Mouse (Mus musculus) lung, postnatal 0 days (tissue): ENCODE results near the gene Mapk10. TPM values are rescaled to one million over a fixed set of nuclear protein-coding genes. Genes with fewer than 3 reads are reported as not detected.

ENCODE experiments used
- ATAC-seq: fragments of 200-750 bp; cut with Nextera tagmentation; 2 replicates; pipeline ENCODE4 v1.8.0; 2017; ENCODE audit warnings: moderate library complexity
- DNase-seq: peaks from one replicate; pipeline ENCODE4 v3.0.0-alpha.2; 2016; ENCODE audit warnings: low spot score
- H3K27ac ChIP-seq: fragments of 300-500 bp; sonication (generic); 2 replicates; pipeline ENCODE4 v1.5.1; 2014; ENCODE audit warnings: antibody characterized with exemption, mild to moderate bottlenecking, low read length, mixed read lengths
- H3K27me3 ChIP-seq: fragments of 300-500 bp; sonication (generic); replicated peaks from 2 replicates; pipeline ENCODE4 v1.6.1; 2014; ENCODE audit warnings: low read length, mixed read lengths; ENCODE audit not compliant: insufficient read depth
- H3K36me3 ChIP-seq: fragments of 300-500 bp; sonication (generic); 2 replicates; pipeline ENCODE4 v1.6.1; 2014; ENCODE audit warnings: low read length, mixed read lengths; ENCODE audit not compliant: insufficient read depth
- H3K4me1 ChIP-seq: fragments of 300-500 bp; sonication (generic); 2 replicates; pipeline ENCODE4 v1.6.1; 2014; ENCODE audit warnings: antibody characterized with exemption, low read depth, low read length, mixed read lengths; ENCODE audit not compliant: insufficient read depth
- H3K4me2 ChIP-seq: fragments of 300-500 bp; sonication (generic); replicated peaks from 2 replicates; pipeline ENCODE4 v1.6.1; 2014; ENCODE audit warnings: low read depth, mild to moderate bottlenecking, low read length, moderate library complexity, mixed read lengths
- H3K4me3 ChIP-seq: fragments of 300-500 bp; sonication (generic); 2 replicates; pipeline ENCODE4 v1.5.1; 2014; ENCODE audit warnings: low read depth, low read length
- H3K9ac ChIP-seq: fragments of 300-500 bp; sonication (generic); replicated peaks from 2 replicates; pipeline ENCODE4 v1.6.1; 2014; ENCODE audit warnings: low read depth, mild to moderate bottlenecking
- H3K9me3 ChIP-seq: fragments of 300-500 bp; sonication (generic); 2 replicates; pipeline ENCODE4 v1.6.1; 2016; ENCODE audit warnings: low read length, mixed read lengths
- CTCF ChIP-seq: IDR thresholded peaks from 2 replicates; pipeline ENCODE4 v1.5.1; 2016; ENCODE audit warnings: antibody characterized with exemption, mild to moderate bottlenecking
- EP300 ChIP-seq: IDR thresholded peaks from 2 replicates; pipeline ENCODE4 v1.6.1; 2016; ENCODE audit warnings: antibody characterized with exemption, mild to moderate bottlenecking, control low read depth
- WGBS: fragments of 180-500 bp; shearing (Covaris S2); extraction: QIAGEN DNeasy Blood & Tissue Kit; methylation state at CpG from one replicate; pipeline ENCODE4 v1.1.7; 2014; 5-methylcytosine and 5-hydroxymethylcytosine counted together
- polyA plus RNA-seq: library from polyadenylated mRNA; unstranded; fragments of >200 nt; fragmentation: Nextera tagmentation; extraction: Ambion mirVana; gene quantifications from 2 replicates; pipeline ENCODE4 v1.2.1, GENCODE M21; 2015

Mapk10 gene
- 0.66 and 1.0 TPM in 2 replicates for polyA plus RNA-seq

- TF ChIP-seq CTCF (no peak), EP300 (no peak)
- DNase-seq (peak; percentile 88), ATAC-seq (peak; percentile 84)
- Histone ChIP-seq H3K4me3 (no peak within 1 kb of the TSS), H3K4me1 (no peaks in the 10 kb centered on the region), H3K9ac (no peak within 1 kb of the TSS), H3K27ac (no peak within 1 kb of the TSS), H3K9me3 (no peaks in the 10 kb centered on the region), H3K36me3 (no peaks in the 10 kb centered on the region), H3K27me3 (no peaks in the 10 kb centered on the region), H3K4me2 (0 out of 2 replicates have a peak within 1 kb of the TSS, but pooled peaks have one; percentile 11)
- 14% methylated on average over 12 of the region's 16 CpGs for WGBS
Measured at GRCm38 (mm10) chr5:103211101-103211848, at the start of gene Mapk10. Gene Mapk10, minus strand, starts transcription at chr5:103211334.

- Histone ChIP-seq H3K9ac (no peak overlapping the region), H3K36me3 (no peaks in the 10 kb centered on the region), H3K4me3 (no peak overlapping the region), H3K27ac (no peak overlapping the region), H3K4me2 (no peak overlapping the region), H3K9me3 (no peaks in the 10 kb centered on the region), H3K4me1 (no peaks in the 10 kb centered on the region), H3K27me3 (no peaks in the 10 kb centered on the region)
- ATAC-seq (no peak), DNase-seq (no peak)
- 80% methylated on average over 5 of the region's 5 CpGs for WGBS
- no peak for TF ChIP-seq CTCF
- no peak for TF ChIP-seq EP300
Measured at GRCm38 (mm10) chr5:103256144-103256543, 45.0 kb upstream of the Mapk10 start.

DNA sequence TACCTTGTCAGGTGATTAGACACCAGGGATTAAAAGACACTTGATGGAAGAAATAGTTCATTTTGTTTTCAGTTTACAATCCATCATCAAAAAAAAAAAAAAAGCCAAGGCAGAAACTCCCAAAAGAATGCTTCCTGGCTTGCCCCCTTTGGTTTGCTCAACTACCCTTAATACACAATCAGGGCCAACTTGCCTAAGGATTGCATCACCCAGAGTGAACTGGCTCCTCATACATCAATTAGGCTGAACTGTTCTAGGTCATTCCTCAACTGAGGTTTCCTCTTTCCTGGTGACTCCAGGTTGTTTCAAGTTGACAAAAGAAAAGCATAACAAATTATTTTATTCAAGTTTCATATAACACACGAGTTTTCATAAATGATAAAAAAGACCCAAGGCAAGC, 31.3 kb upstream of the Mapk10 start:
- H3K27me3 ChIP-seq = no peaks in the 10 kb centered on the region
- no peaks in the 10 kb centered on the region for H3K9me3 ChIP-seq
- TF ChIP-seq CTCF (no peak), EP300 (no peak)
- no peaks in the 10 kb centered on the region for H3K4me1 ChIP-seq
- H3K9ac ChIP-seq = no peak overlapping the region
- ATAC-seq = no peak
- no peak overlapping the region for H3K4me2 ChIP-seq
- 49% methylated on average over 1 of the region's 1 CpGs for WGBS
- no peak overlapping the region for H3K27ac ChIP-seq
- DNase-seq = no peak
- H3K36me3 ChIP-seq = no peaks in the 10 kb centered on the region
- H3K4me3 ChIP-seq = no peak overlapping the region

- H3K4me2 ChIP-seq = no peak overlapping the region
- no peak overlapping the region for H3K4me3 ChIP-seq
- 80% methylated on average over 4 of the region's 4 CpGs for WGBS
- TF ChIP-seq EP300 (no peak), CTCF (no peak)
- DNase-seq (no peak), ATAC-seq (no peak)
- no peaks in the 10 kb centered on the region for H3K4me1 ChIP-seq
- no peak overlapping the region for H3K9ac ChIP-seq
- no peak overlapping the region for H3K27ac ChIP-seq
- H3K36me3 ChIP-seq = no peaks in the 10 kb centered on the region
- H3K9me3 ChIP-seq = no peaks in the 10 kb centered on the region
- H3K27me3 ChIP-seq = no peaks in the 10 kb centered on the region
Measured at GRCm38 (mm10) chr5:103231822-103232221, 20.7 kb upstream of the Mapk10 start.

GRCm38 (mm10) chr5:103230334-103230733, 19.2 kb upstream of the Mapk10 start:
- no peaks in the 10 kb centered on the region for H3K4me1 ChIP-seq
- no peaks in the 10 kb centered on the region for H3K27me3 ChIP-seq
- H3K9me3 ChIP-seq = no peaks in the 10 kb centered on the region
- H3K4me3 ChIP-seq = no peak overlapping the region
- WGBS = 85% methylated on average over 5 of the region's 5 CpGs
- H3K27ac ChIP-seq = no peak overlapping the region
- no peak for ATAC-seq
- H3K9ac ChIP-seq = no peak overlapping the region
- DNase-seq = no peak
- H3K4me2 ChIP-seq = no peak overlapping the region
- no peaks in the 10 kb centered on the region for H3K36me3 ChIP-seq
- TF ChIP-seq CTCF (no peak), EP300 (no peak)

DNA sequence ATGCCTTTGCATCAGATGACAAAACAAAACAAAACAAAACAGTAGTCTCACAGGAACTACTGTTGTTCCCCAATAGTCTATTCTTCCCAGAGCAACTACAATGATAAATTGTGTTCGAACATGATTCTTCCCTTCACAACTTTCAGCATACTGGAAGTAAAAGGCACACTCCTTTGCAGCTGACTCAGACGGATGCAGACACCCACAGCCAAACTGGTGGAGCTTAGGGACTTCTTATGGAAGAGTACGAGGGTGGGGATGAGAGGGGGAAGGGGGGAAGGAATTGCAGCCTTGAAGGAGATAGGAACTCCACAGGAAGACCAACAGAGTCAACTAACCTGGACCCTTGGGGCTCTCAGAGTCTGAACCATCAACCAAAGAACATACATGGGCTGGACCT, 18.2 kb upstream of the Mapk10 start:
- no peak overlapping the region for H3K9ac ChIP-seq
- H3K27ac ChIP-seq = no peak overlapping the region
- no peaks in the 10 kb centered on the region for H3K9me3 ChIP-seq
- 71% methylated on average over 3 of the region's 3 CpGs for WGBS
- no peaks in the 10 kb centered on the region for H3K36me3 ChIP-seq
- ATAC-seq = no peak
- no peaks in the 10 kb centered on the region for H3K27me3 ChIP-seq
- TF ChIP-seq EP300 (no peak), CTCF (no peak)
- no peak overlapping the region for H3K4me2 ChIP-seq
- no peak for DNase-seq
- no peaks in the 10 kb centered on the region for H3K4me1 ChIP-seq
- H3K4me3 ChIP-seq = no peak overlapping the region
